Mouse (Mus musculus) lung, embryonic 14.5 days (tissue): ENCODE results near the gene Hist1h4k. TPM values are rescaled to one million over a fixed set of nuclear protein-coding genes. Genes with fewer than 3 reads are reported as not detected.
A peak's percentile ranks its signal among the peaks of the same experiment; 100 is the strongest.

Experiments
- ATAC-seq: fragments of 200-750 bp; cut with Nextera tagmentation; 2 replicates; pipeline ENCODE4 v1.8.0; 2017; ENCODE audit warnings: mild to moderate bottlenecking, moderate TSS enrichment, moderate library complexity; ENCODE audit not compliant: insufficient read depth
- DNase-seq: peaks from one replicate; pipeline ENCODE4 v3.0.0-alpha.2; 2015
- H3K27ac ChIP-seq: fragments of 300-500 bp; sonication (generic); 2 replicates; pipeline ENCODE4 v1.5.1; 2014; ENCODE audit warnings: low read depth, mild to moderate bottlenecking, moderate library complexity
- H3K27me3 ChIP-seq: fragments of 300-500 bp; sonication (generic); 2 replicates; pipeline ENCODE4 v1.6.1; 2014; ENCODE audit warnings: low read length, control low read depth; ENCODE audit not compliant: insufficient read depth
- H3K36me3 ChIP-seq: fragments of 300-500 bp; sonication (generic); 2 replicates; pipeline ENCODE4 v1.6.1; 2014; ENCODE audit warnings: control low read depth; ENCODE audit not compliant: insufficient read depth
- H3K4me1 ChIP-seq: fragments of 300-500 bp; sonication (generic); 2 replicates; pipeline ENCODE4 v1.6.1; 2014; ENCODE audit warnings: antibody characterized with exemption, control low read depth; ENCODE audit not compliant: insufficient read depth
- H3K4me2 ChIP-seq: fragments of 300-500 bp; sonication (generic); 2 replicates; pipeline ENCODE4 v1.6.1; 2014; ENCODE audit warnings: mild to moderate bottlenecking
- H3K4me3 ChIP-seq: fragments of 300-500 bp; sonication (generic); 2 replicates; pipeline ENCODE4 v1.5.1; 2014; ENCODE audit warnings: low read depth, low read length
- H3K9ac ChIP-seq: fragments of 300-500 bp; sonication (generic); 2 replicates; pipeline ENCODE4 v1.6.1; 2014
- H3K9me3 ChIP-seq: fragments of 300-500 bp; sonication (generic); 2 replicates; pipeline ENCODE4 v1.6.1; 2016; ENCODE audit warnings: low read depth, low read length, control low read depth
- CTCF ChIP-seq: IDR thresholded peaks from 2 replicates; pipeline ENCODE4 v1.5.1; 2016; ENCODE audit warnings: antibody characterized with exemption, low read depth
- WGBS: fragments of 180-500 bp; shearing (Covaris S2); extraction: QIAGEN DNeasy Blood & Tissue Kit; methylation state at CpG from one replicate; pipeline ENCODE4 v1.1.7; 2014; 5-methylcytosine and 5-hydroxymethylcytosine counted together
- microRNA-seq: library from miRNA; unstranded; fragments of <30 nt; microRNA quantifications from one replicate; pipeline ENCODE4, GENCODE M21; 2016; ENCODE audit warnings: borderline number of aligned reads
- polyA plus RNA-seq: library from polyadenylated mRNA; unstranded; fragments of >200 nt; fragmentation: Nextera tagmentation; extraction: Ambion mirVana; gene quantifications from 2 replicates; pipeline ENCODE4 v1.2.1, GENCODE M21; 2014

Hist1h4k gene
- polyA plus RNA-seq, 1 experiment from 2014 or later = 6.4 TPM

GRCm38 (mm10) chr13:21711698-21712097 is 38.6 kb downstream of the Hist1h4k start:
- Histone ChIP-seq H3K27me3 (no peaks in the 10 kb centered on the region), H3K36me3 (no peaks in the 10 kb centered on the region), H3K4me2 (peak overlapping the region; percentile 72), H3K27ac (no peak overlapping the region), H3K4me1 (no peaks in the 10 kb centered on the region), H3K9me3 (no peaks in the 10 kb centered on the region), H3K4me3 (peak overlapping the region; percentile 68), H3K9ac (0 out of 2 replicates have a peak overlapping the region, but pooled peaks have one; percentile 38)
- ATAC-seq (no peak), DNase-seq (no peak)
- 21% methylated on average over 4 of the region's 4 CpGs for WGBS
- no peak for TF ChIP-seq CTCF

GRCm38 (mm10) chr13:21710821-21711525 is 39.3 kb downstream of the Hist1h4k start:
- Histone ChIP-seq H3K9me3 (no peaks in the 10 kb centered on the region), H3K4me2 (peak overlapping the region; percentile 72), H3K4me3 (peak overlapping the region; percentile 68), H3K4me1 (no peaks in the 10 kb centered on the region), H3K27me3 (no peaks in the 10 kb centered on the region), H3K9ac (peak overlapping the region; percentile 38; the same call in 1 of the 2 replicates), H3K27ac (peak overlapping the region; percentile 67; the same call in 1 of the 2 replicates), H3K36me3 (no peaks in the 10 kb centered on the region)
- 3% methylated on average over 22 of the region's 22 CpGs for WGBS
- ATAC-seq (peak; percentile 76), DNase-seq (peak; percentile 88)
- no peak for TF ChIP-seq CTCF

GRCm38 (mm10) chr13:21710031-21710711 is 40.1 kb downstream of the Hist1h4k start:
- Histone ChIP-seq H3K36me3 (no peaks in the 10 kb centered on the region), H3K27ac (peak overlapping the region; percentile 87), H3K4me3 (peak overlapping the region; percentile 68), H3K9me3 (no peaks in the 10 kb centered on the region), H3K4me1 (no peaks in the 10 kb centered on the region), H3K27me3 (no peaks in the 10 kb centered on the region), H3K4me2 (peak overlapping the region; percentile 72), H3K9ac (peak overlapping the region; percentile 60)
- TF ChIP-seq CTCF = peak; percentile 80
- peak; percentile 79 for ATAC-seq
- peak; percentile 95 for DNase-seq
- under 1% methylated on average over 32 of the region's 32 CpGs for WGBS

GRCm38 (mm10) chr13:21706669-21707068 is 43.6 kb downstream of the Hist1h4k start:
- H3K27me3 ChIP-seq = no peaks in the 10 kb centered on the region
- WGBS = 66% methylated on average over 4 of the region's 4 CpGs
- ATAC-seq (no peak), DNase-seq (no peak)
- no peaks in the 10 kb centered on the region for H3K9me3 ChIP-seq
- H3K4me1 ChIP-seq = no peaks in the 10 kb centered on the region
- H3K36me3 ChIP-seq = no peaks in the 10 kb centered on the region
- H3K4me2 ChIP-seq = no peak overlapping the region
- H3K27ac ChIP-seq = no peak overlapping the region
- no peak for TF ChIP-seq CTCF
- H3K4me3 ChIP-seq = no peak overlapping the region
- H3K9ac ChIP-seq = no peak overlapping the region

Small RNAs within 50 kb of the gene (microRNA-seq; reads per million reads assigned to microRNA genes)
- gene Gm44346 (not detected), gene Gm44357 (not detected), gene Gm44367 (not detected), gene Gm44454 (not detected)

Other genes starting within 250 kb of the Hist1h4k start
- 6.6 and 7.6 TPM in 2 replicates for gene Gm11273, start 249.1 kb downstream of the Hist1h4k start, polyA plus RNA-seq
- 10.1 and 10.5 TPM in 2 replicates for gene Zkscan8, start 219.4 kb downstream of the Hist1h4k start, polyA plus RNA-seq
- gene Olfr1366, start 207.7 kb downstream of the Hist1h4k start, polyA plus RNA-seq = 0.14 and 0.41 TPM in 2 replicates
- gene Olfr1535, start 190.6 kb downstream of the Hist1h4k start, polyA plus RNA-seq = 0.09 TPM in 1 of 2 replicates, not detected in the other
- not detected in 2 replicates for gene Olfr1364, start 168.7 kb downstream of the Hist1h4k start, polyA plus RNA-seq
- not detected in 2 replicates for gene Olfr1362, start 136.5 kb downstream of the Hist1h4k start, polyA plus RNA-seq
- not detected in 2 replicates for gene Olfr11, start 108.0 kb downstream of the Hist1h4k start, polyA plus RNA-seq
- not detected in 2 replicates for gene Olfr1361, start 87.1 kb downstream of the Hist1h4k start, polyA plus RNA-seq
- not detected in 2 replicates for gene Olfr1360, start 73.1 kb downstream of the Hist1h4k start, polyA plus RNA-seq
- gene Olfr1359, start 52.4 kb downstream of the Hist1h4k start, polyA plus RNA-seq = not detected in 2 replicates
- gene Hist1h2bl, start 34.4 kb downstream of the Hist1h4k start, polyA plus RNA-seq = 3.8 and 6.9 TPM in 2 replicates
- gene Hist1h2ai, start 34.1 kb downstream of the Hist1h4k start, polyA plus RNA-seq = 40.4 and 42.9 TPM in 2 replicates
- 13.9 and 23.8 TPM in 2 replicates for gene Hist1h3h, start 32.8 kb downstream of the Hist1h4k start, polyA plus RNA-seq
- gene Hist1h2bm, start 28.5 kb downstream of the Hist1h4k start, polyA plus RNA-seq = 4.9 and 8.0 TPM in 2 replicates
- 0.96 and 2.2 TPM in 2 replicates for gene Hist1h4j, start 15.4 kb downstream of the Hist1h4k start, polyA plus RNA-seq
- gene Hist1h2ak, start 3.3 kb upstream of the Hist1h4k start, polyA plus RNA-seq = 16.8 and 20.4 TPM in 2 replicates
- 2.0 and 3.1 TPM in 2 replicates for gene Hist1h2bn, start 3.6 kb upstream of the Hist1h4k start, polyA plus RNA-seq
- 18.5 and 19.7 TPM in 2 replicates for gene Hist1h1b, start 30.1 kb upstream of the Hist1h4k start, polyA plus RNA-seq
- gene Hist1h3i, start 32.9 kb upstream of the Hist1h4k start, polyA plus RNA-seq = 237 and 252 TPM in 2 replicates
- gene Hist1h2an, start 36.7 kb upstream of the Hist1h4k start, polyA plus RNA-seq = 7.2 and 8.9 TPM in 2 replicates
- 2.0 and 3.4 TPM in 2 replicates for gene Hist1h2bp, start 37.0 kb upstream of the Hist1h4k start, polyA plus RNA-seq
- 24.4 and 25.8 TPM in 2 replicates for gene Hist1h2bq, start 59.7 kb upstream of the Hist1h4k start, polyA plus RNA-seq
- 1.9 TPM in 1 of 2 replicates, not detected in the other for gene Hist1h2ao, start 60.0 kb upstream of the Hist1h4k start, polyA plus RNA-seq
- not detected in 2 replicates for gene Hist1h4m, start 61.2 kb upstream of the Hist1h4k start, polyA plus RNA-seq
- 31.8 and 32.5 TPM in 2 replicates for gene Hist1h4n, start 81.7 kb upstream of the Hist1h4k start, polyA plus RNA-seq
- gene Hist1h2ap, start 83.0 kb upstream of the Hist1h4k start, polyA plus RNA-seq = 5,437 and 5,439 TPM in 2 replicates
- gene Hist1h2br, start 83.2 kb upstream of the Hist1h4k start, polyA plus RNA-seq = 26.4 and 28.5 TPM in 2 replicates
- gene Zfp184, start 194.6 kb upstream of the Hist1h4k start, polyA plus RNA-seq = 16.0 and 16.4 TPM in 2 replicates
- gene Pom121l2, start 230.7 kb upstream of the Hist1h4k start, polyA plus RNA-seq = 0.12 and 0.26 TPM in 2 replicates